Mouse (Mus musculus) ES-CJ7 (cell line): ENCODE measurements at regions not wholly inside any gene's neighbourhood (a gene's known extent, or its start where the extent isn't known, plus 50 kb on each side); places are given as distances from the start of the nearest gene placed in this dataset.

ENCODE experiments used
- DNase-seq: peaks from one replicate; pipeline ENCODE4 v3.0.0; 2011; ENCODE audit warnings: low read depth, low spot score

GRCm38 (mm10) chr13:52369851-52370250 lies 161.2 kb downstream of the Diras2 start:
- DNase-seq = no peak

DNA sequence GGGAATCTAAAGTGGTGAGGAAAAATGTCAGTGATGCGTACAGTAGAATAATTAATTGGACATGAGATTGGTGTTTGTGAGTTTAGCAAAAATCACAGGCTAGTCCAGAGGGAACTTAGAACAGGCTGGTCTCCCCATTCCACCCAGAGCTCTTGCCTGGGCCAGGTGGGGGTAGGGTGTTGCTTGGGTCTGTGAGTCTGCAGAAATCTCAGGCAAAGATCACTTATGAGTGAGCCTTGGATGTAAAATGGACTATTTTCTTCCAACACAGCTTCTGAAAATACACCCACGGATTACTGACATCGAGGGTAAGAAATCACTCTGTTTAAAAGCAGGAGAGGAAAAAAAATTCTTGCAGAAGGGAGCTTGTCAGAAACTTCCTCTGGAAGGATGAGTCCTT lies 159.1 kb downstream of the Diras2 start:
- no peak for DNase-seq

DNA sequence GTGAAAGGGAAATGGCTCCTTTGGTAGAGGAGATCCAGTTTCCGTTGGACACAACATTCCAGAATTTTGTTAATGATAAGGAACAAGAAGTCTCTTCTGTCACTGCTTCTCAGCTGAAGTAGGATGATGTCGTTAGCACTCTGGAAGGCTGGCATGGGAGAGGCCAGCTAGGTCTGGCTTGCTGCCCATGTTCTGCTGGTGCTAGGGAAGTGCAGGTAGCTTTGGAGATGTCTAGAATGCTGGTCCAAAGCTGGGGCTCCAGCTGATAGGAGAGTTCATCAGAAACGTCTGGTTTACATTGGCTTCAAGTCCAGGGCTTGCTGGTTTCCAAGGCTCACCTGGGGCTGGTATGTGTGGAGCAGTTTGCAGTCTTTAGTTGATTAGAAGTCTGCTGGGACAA lies 156.3 kb downstream of the Diras2 start:
- DNase-seq = no peak

- DNase-seq = no peak
Observed at GRCm38 (mm10) chr13:52378236-52378635, 152.8 kb downstream of the Diras2 start.

- DNase-seq = no peak
Observed at GRCm38 (mm10) chr13:52389271-52389670, 141.8 kb downstream of the Diras2 start.

DNA sequence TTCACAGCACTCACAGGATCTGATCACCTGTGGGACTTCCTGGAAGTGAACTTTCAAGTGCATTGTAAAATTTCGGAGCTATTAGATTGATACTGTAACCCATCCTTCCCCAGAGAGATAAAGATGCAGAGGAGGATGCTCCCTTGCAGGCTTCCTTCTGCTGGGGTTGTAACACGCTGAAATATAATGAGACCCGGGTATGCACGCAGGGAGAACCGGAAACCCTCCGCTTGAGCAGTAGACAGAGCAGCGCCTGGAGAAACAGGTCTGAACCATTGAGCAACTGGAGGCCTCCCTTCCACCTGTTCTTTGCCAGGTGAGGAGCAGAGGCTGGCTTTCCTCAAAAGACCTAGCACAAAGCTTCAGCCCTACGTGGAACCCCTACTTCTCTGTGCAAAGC lies 135.3 kb downstream of the Diras2 start:
- DNase-seq = no peak

DNA sequence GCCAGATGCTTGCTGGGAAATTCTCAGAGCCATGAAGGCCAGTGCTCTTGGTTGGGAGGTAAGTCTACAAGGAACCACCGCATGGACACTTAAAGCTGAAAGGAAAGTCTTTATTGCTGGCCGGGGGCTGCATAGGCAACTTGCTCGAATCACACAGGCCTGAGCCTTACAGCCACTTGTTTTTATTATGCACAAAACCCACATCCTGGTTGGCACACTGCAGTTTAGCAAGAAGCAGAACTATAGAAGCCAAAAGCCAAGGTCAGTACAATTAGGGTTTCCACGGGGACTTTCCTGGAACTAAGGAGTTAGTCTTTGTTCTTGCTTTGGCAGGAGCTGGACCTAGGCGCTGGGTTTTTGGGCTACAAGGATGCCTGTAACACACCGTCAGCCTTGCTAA lies 132.7 kb downstream of the Diras2 start:
- DNase-seq = no peak

- DNase-seq = no peak
Observed at GRCm38 (mm10) chr13:52399143-52399542, 131.9 kb downstream of the Diras2 start.

- no peak for DNase-seq
Observed at GRCm38 (mm10) chr13:52403805-52404204, 127.3 kb downstream of the Diras2 start.

- no peak for DNase-seq
Observed at GRCm38 (mm10) chr13:52416301-52416700, 114.8 kb downstream of the Diras2 start.

GRCm38 (mm10) chr13:52422456-52422855 lies 108.6 kb downstream of the Diras2 start:
- no peak for DNase-seq

- no peak for DNase-seq
Observed at GRCm38 (mm10) chr13:52428527-52428926, 102.6 kb downstream of the Diras2 start.

- DNase-seq = no peak
Observed at GRCm38 (mm10) chr13:52436756-52437155, 94.3 kb downstream of the Diras2 start.

DNA sequence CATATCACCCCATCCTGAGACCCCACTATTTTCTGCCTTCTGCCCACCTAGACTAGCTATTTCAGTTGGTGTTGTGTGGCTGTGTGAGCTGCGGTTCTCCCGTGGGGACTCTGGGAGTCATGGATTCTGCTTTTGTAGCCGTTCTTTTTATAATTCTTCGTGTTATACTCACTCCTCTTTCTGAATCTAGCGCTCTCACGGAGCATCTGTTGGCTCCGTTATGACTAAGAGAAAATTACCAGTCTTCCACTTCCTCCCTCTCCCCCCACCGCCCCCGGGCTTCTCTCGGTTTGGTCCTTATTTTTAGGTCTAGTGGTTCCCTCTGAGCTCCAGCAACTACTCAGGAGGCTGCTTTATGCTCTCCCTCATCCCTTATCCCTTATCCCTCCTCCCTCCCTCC lies 85.6 kb downstream of the Diras2 start:
- DNase-seq = no peak

DNA sequence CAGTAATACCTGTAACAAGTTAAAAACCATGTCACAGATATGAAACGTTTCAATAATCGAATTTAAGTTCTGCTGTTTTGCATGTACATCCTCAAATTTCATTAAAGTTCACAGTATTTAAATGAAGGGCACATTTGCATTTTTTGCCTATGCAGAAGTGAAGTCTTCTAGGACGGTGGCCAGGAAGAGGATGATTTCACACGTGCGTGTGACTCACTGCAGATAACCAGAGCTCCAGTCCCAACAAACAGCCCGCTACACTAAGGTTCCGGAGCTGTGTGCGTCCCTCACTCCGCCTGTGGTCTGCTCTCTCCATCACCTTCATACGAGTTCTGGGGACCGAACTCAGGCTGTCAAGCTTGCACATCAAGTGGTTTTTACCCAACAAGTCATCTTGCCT lies 82.2 kb downstream of the Diras2 start:
- no peak for DNase-seq

DNA sequence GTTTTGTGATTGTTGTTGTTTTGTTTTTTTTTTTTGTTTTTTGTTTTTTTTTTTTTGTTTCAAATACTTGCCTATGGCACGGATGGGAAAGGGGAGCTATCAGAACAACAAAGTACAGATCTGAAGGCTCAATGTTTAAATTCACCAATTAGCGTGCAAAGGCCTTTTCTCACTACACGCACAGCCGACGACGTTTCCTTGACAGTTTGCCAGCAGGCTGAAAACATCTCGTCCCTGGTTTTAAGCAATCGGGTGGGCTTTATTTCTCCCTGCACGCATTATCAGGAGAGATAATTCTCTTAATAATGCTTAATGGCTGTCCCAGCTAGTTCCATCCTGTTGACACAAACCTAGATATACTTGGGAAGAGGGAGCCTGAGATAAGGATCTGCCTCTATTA lies 79.6 kb downstream of the Diras2 start:
- no peak for DNase-seq

DNA sequence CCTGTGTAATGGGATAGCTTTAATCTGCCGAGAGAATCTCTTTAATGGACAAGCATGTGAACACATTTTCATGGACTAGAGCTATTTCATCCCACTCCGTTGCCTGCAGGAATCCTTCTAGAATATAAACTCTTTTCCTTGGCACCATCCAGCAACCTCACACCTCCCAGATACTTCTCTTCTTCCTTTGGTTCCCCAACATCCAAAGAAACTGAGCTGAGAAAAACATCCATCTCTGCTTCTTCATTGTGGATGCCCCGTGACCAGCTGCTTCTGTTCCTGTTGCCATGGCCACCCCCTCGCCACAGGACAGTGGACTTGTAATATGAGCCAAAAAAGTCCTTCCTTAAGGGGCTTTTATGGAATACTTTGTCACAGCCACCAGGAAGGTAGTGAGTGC lies 78.8 kb downstream of the Diras2 start:
- DNase-seq = no peak
